ENCODE assay signal across 8 mouse cellular contexts in the genomic region with DNA sequence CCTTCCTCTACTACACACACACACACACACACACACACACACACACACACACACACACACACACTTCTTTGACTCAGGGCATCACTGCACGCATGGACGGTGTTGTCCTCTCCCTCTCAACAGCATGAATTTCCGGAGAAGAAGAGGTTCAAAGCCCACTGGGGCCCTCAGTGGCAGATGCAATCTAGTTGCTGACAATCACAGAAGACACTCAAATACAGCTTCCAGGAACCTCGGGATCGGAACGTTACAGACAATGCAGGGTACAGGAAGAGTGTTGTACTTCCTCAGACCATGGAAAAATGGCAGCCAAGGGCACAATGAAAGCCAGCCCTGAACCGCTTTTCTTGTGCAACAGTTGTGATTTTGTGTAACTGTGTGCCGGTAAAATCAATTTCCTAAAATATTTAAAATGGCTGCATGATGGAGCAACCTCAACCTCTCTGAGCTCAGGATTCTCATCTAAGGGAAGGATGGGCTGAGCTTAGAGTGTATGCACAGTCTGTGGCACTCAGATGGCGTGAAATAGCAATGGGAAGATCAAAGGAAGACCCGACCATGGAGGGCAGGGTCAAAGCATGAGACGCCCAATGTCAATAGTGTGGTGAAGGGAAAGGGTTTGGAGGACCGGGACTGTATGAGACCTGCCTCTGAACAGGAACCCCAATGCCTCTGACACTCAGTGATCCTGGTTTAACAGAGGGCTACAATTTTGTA. TPM values are rescaled to one million over a fixed set of nuclear protein-coding genes. Genes with fewer than 3 reads are reported as not detected.
DNase-seq lines count a peak whose midpoint lies in the region; ATAC-seq and TF ChIP-seq lines count a peak whose summit lies in the region.

No protein-coding gene starts in this region.

- WGBS in embryonic facial prominence, embryonic 12.5 days, result 67% methylated on average over 12 of the region's 12 CpGs
- 60% methylated on average over 12 of the region's 12 CpGs for WGBS in hindbrain, embryonic 15.5 days
- 68% methylated on average over 12 of the region's 12 CpGs for WGBS in stomach, postnatal 0 days

- DNase-seq in CD4-positive, CD25-positive, alpha-beta regulatory T cell, adult 2 months (ENCODE audit: low read depth, low spot score), result peak; percentile 31
- DNase-seq in lung, postnatal 36 days, result peak; percentile 66
- no peak for DNase-seq in stomach, postnatal 0 days (ENCODE audit: low spot score)
- no peak for DNase-seq in adrenal gland, adult 18-20 months (ENCODE audit: low spot score in 2 of 2)
- DNase-seq in embryo, embryonic 11 days, result no peak

- TF ChIP-seq EP300 in stomach, postnatal 0 days (optimal IDR thresholded peaks at IDR 0.05), result no peak

- no peaks in the 10 kb centered on the region for H3K9me3 ChIP-seq in embryonic facial prominence, embryonic 12.5 days
- no peaks in the 10 kb centered on the region for H3K9me3 ChIP-seq in hindbrain, embryonic 15.5 days
- H3K9me3 ChIP-seq in stomach, postnatal 0 days (ENCODE audit: control insufficient read depth, low read length), result no peaks in the 10 kb centered on the region

- ATAC-seq in CD4-positive, CD25-positive, alpha-beta regulatory T cell, adult 4 months, result no peak
- ATAC-seq in embryonic facial prominence, embryonic 12.5 days (ENCODE audit: insufficient number of reproducible peaks, insufficient read depth, low FRiP score, low TSS enrichment), result 0 out of 2 replicates have a peak, but pooled peaks have one; percentile 8
- ATAC-seq in hindbrain, embryonic 15.5 days (ENCODE audit: low FRiP score, low read depth), result 0 out of 2 replicates have a peak, but pooled peaks have one; percentile 10
- peak; percentile 27; the same call in 1 of the 2 replicates for ATAC-seq in stomach, postnatal 0 days (ENCODE audit: low FRiP score, low TSS enrichment)

- H3K4me1 ChIP-seq in embryonic facial prominence, embryonic 12.5 days, result peaks cover 13% of the 10 kb centered on the region
- peaks cover 88% of the 10 kb centered on the region for H3K4me1 ChIP-seq in hindbrain, embryonic 15.5 days (replicated peaks)
- peaks cover 2% of the 10 kb centered on the region; the same call in 1 of the 2 replicates for H3K4me1 ChIP-seq in stomach, postnatal 0 days (replicated peaks; ENCODE audit: control insufficient read depth, insufficient read depth)

- no peaks in the 10 kb centered on the region for H3K36me3 ChIP-seq in embryonic facial prominence, embryonic 12.5 days
- no peaks in the 10 kb centered on the region for H3K36me3 ChIP-seq in hindbrain, embryonic 15.5 days
- H3K36me3 ChIP-seq in stomach, postnatal 0 days (ENCODE audit: control insufficient read depth, insufficient read depth, low read length), result no peaks in the 10 kb centered on the region

- H3K4me3 ChIP-seq in embryonic facial prominence, embryonic 12.5 days, result no peak overlapping the region
- no peak overlapping the region for H3K4me3 ChIP-seq in hindbrain, embryonic 15.5 days
- no peak overlapping the region for H3K4me3 ChIP-seq in stomach, postnatal 0 days (ENCODE audit: low read depth, low read length)

- H3K27ac ChIP-seq in embryonic facial prominence, embryonic 12.5 days, result peak overlapping the region; percentile 41; the same call in 1 of the 2 replicates
- peak overlapping the region; percentile 69 for H3K27ac ChIP-seq in hindbrain, embryonic 15.5 days (replicated peaks)
- 0 out of 2 replicates have a peak overlapping the region, but pooled peaks have one; percentile 35 for H3K27ac ChIP-seq in stomach, postnatal 0 days (replicated peaks)

- H3K27me3 ChIP-seq in embryonic facial prominence, embryonic 12.5 days, result no peaks in the 10 kb centered on the region
- no peaks in the 10 kb centered on the region for H3K27me3 ChIP-seq in hindbrain, embryonic 15.5 days
- H3K27me3 ChIP-seq in stomach, postnatal 0 days (ENCODE audit: control insufficient read depth, insufficient read depth, low read length), result no peaks in the 10 kb centered on the region

- no peak overlapping the region for H3K9ac ChIP-seq in embryonic facial prominence, embryonic 12.5 days
- H3K9ac ChIP-seq in hindbrain, embryonic 15.5 days, result no peak overlapping the region
- no peak overlapping the region for H3K9ac ChIP-seq in stomach, postnatal 0 days (ENCODE audit: low read length)

- TF ChIP-seq CTCF in stomach, postnatal 0 days (IDR thresholded peaks at IDR 0.05; ENCODE audit: low read depth), result no peak

- H3K4me2 ChIP-seq in embryonic facial prominence, embryonic 12.5 days (replicated peaks), result peak overlapping the region; percentile 32; the same call in 1 of the 2 replicates
- peak overlapping the region; percentile 30 for H3K4me2 ChIP-seq in hindbrain, embryonic 15.5 days
- peak overlapping the region; percentile 15; the same call in 1 of the 2 replicates for H3K4me2 ChIP-seq in stomach, postnatal 0 days (replicated peaks; ENCODE audit: low read depth)

RNA-seq across cellular contexts. Expression of gene Klf7, which starts 33.3 kb away (rescaled TPM):
- polyA plus RNA-seq in CD4-positive, CD25-positive, alpha-beta regulatory T cell, adult 4 months (2017; shearing (Covaris generic)), result 10 to 100 TPM; 30.0 to 36.1 TPM
- polyA plus RNA-seq in embryonic facial prominence, embryonic 12.5 days (2016; fragmentation: Nextera tagmentation; extraction: Ambion mirVana), result 23.3 and 24.2 TPM in 2 replicates
- 109 and 117 TPM in 2 replicates for polyA plus RNA-seq in hindbrain, embryonic 15.5 days (2015; fragmentation: Nextera tagmentation; extraction: Ambion mirVana)
- 15.4 and 16.4 TPM in 2 replicates for polyA plus RNA-seq in stomach, postnatal 0 days (2015; fragmentation: Nextera tagmentation; extraction: Ambion mirVana)
- total RNA-seq in adrenal gland, adult 18-20 months (2021), result 10 to 100 TPM; 15.3 to 19.1 TPM

Comparison
In these comparisons a context has a peak if more than half of its experiments do, and no peak if none do; other contexts are left out.
1. DNase-seq: peak in CD4-positive, CD25-positive, alpha-beta regulatory T cell, adult 2 months (single experiment) and lung, postnatal 36 days (single experiment); none in stomach, postnatal 0 days (single experiment), adrenal gland, adult 18-20 months (0 of 2) and embryo, embryonic 11 days (single experiment).
2. Peak in every context shown above with its lines, with median percentiles within 50 percentile points of each other: H3K27ac ChIP-seq and H3K4me2 ChIP-seq.